Mouse (Mus musculus) frontal cortex, postnatal 36 days (tissue): ENCODE results near the gene Lrrc74b.
"Not testable (repeated sequence)": the region's sequence is repeated elsewhere in the genome, so short reads cannot be mapped to it uniquely, and the experiment has no call there.

Experiments used
- DNase-seq, 2 experiments: peaks; one replicate each; pipeline ENCODE4 v3.0.0; 2022; ENCODE audit warnings: low spot score in 2 of 2

Gene Lrrc74b

DNA sequence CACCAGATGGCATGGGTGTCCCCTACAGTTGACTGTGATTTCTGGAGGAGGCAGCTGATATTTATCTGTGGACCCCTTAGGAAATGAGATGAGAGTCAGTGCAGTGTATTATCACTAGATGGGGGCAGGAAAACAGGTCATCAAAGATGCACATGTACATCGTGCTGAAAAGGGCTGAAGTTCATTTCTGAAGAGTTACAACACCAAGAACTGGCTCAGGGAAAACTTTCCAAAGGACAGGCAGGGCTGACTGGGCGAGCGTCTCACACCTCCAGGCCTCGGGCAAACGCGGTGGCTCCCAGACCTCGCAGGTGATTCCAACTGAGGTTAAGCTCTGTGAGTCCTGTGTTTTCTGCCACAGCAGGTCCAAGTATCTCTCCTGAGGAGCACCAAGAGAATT is 8.2 kb downstream of the Lrrc74b start:
- no peak for DNase-seq

DNA sequence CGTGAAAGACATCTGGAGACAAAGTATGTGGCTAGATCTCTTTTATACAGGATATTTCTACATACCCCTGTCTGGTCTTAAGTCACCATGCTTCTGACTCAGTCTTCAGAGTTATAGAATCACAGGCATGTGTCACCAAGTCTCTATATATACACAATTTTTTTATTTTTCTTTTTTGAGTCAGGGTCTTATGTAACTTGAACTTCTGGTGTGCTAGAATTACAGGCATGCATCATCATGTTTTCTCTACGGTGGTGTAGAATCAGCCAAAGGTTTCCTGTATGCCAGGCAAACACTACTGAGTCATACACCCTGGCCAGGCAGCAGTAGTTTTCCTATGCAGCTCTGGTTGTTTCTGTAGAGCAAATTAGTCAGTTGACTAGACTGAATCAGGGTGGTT is 18.4 kb downstream of the Lrrc74b start:
- DNase-seq, result no peak

DNA sequence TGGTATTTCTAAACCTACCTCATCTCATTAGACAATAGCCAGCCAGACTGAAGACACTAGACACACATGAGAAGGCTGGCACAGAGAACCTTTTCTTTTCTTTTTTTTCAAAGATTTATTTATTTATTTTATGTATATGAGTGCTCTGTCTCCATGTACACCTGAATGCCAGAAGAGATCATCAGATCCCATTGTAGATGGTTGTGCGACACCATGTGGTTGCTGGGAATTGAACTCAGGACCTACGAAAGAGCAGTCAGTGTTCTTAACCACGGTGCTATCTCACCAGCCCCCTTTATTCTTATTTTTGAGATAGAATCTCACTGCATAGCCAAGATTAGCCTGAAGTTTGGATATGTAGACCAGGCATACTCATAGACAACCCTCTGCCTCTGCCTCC is 24.5 kb downstream of the Lrrc74b start:
- no peak for DNase-seq

DNA sequence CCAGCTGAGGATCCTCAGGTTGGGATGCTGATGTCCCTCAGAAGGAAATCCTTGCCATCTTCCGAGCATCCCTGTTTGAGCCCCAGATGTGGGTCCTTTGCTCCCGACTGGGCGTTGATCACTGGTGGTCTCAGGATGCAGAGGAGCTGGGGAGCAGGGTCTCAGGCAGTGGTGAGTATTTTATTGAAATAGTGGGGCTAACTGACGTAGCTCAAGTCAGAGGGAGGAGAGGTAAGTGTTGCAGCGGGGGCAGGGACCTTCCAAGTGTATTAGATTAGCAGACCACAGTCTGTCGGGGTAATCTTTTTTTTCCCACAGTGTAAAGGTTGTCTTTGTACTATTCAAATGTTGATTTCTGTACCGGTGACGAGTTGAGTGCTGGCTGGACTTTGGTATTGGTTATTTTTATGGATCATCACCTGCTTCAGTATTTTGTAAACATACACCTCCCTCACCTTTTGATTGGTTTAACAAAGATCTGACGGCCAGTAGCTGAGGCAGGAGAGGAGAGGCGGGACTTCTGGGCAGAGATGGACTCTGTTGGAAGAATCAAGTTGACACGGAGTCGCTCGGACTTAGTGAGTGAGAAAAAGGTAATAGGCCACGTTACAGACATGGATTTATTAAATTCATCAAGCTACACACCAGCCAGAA is 28.2 kb downstream of the Lrrc74b start:
- DNase-seq, result no peak

DNA sequence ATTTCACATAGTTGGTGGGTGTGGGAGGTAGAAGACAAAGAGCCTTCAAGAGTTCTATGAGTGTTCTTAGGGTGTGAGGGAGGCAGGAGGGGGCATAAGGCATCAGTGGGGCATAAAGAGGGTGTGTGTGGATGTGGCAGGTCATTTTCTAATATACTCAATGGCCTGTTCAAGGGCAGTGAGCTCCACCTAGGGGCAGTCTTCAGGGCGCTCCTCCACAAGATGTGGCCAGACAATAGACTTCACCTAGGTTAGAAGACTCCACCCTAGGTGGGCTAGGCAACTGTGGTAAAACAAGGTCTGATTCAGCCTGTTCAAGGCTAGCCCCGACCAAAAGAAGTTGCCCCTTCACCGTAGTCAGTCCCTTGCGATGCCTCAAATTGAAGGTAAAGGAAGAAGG is 28.8 kb downstream of the Lrrc74b start:
- DNase-seq, result no peak

DNA sequence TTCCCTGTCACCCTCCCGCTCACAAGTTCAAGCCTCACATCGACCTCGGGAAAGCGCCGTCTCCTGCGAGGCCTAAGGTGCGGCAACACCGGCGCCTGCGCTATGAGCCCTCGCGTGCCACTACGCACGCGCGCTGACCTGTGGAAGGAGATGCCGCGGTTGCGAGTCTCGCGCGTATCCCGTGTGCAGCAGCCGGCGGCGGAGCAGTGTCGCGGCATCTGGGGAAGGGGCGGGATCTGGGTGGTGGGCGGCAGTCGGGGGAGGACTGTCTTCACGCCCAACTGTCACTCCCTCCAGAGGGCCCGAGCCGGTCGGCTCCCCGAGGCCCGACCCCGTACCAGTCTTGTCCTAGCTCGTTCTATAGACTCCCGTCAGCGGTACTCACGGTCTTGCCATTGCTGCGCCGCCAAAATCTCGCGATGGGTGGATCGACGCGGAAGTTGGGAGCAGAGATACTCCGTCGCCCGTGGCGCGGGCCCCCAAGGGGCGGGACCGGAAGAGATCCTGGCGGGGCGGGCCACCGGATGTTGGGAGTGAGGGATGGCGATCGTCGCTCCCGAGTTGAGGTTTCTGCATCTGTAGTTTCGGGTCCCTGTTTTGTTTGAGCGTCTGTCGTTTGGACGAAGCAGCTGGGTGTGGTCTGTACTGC is 30.3 kb downstream of the Lrrc74b start, which contains the start of gene Thap7:
TSS of gene Thap7 (minus strand) at position 497 of the 649 bp plus-strand sequence.
- peak; percentile 96 for DNase-seq

DNA sequence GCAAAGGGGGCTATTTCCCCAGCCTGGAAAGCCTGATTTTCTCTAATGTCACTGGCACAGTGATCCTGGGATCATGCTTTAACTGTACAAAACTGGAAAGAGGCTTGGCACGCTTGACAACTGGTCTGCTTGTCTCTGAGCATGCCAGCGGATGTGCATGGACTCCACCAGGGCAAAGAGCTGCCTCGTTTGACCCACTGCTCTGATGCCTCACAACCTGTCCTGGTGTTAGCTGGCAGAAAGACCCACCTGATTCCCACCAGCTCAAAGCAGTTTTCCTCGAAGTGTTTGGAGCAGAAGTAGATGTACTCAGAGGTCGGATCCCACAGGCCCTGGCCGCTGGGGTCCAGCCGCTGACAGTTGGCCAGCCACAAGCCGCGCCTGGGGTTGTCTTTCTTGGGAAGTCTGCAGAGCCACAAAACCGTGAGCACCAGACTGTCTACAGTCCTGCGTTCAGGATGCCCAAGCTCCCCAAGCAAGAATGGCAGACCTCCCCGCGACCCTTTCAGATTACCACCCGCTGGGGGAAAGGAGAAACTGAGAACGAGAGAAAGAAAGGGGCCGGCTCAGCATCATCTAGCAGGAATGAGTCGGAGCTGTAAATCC is 31.0 kb downstream of the Lrrc74b start:
- no peak for DNase-seq

DNA sequence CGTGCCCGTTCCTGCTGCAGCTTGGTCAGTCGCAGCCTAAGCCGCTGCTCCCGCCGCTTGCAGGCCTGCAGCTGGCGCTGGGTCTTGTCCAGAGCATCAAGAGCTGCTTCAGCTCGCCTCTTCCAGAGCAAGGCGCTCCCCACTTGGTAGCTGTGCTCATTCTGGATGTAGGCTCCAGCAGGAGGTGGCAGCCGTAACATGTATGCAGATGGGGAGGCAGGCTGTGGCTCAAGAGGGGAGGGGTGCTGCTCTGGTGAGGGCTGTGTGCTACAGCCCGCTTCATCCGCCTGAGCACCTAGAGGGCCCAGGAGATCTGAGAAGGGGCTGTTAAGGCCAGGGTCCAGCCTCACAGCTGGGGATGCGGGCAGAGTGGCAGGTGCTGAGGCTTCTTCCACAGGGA is 32.8 kb downstream of the Lrrc74b start:
- DNase-seq, result no peak

DNA sequence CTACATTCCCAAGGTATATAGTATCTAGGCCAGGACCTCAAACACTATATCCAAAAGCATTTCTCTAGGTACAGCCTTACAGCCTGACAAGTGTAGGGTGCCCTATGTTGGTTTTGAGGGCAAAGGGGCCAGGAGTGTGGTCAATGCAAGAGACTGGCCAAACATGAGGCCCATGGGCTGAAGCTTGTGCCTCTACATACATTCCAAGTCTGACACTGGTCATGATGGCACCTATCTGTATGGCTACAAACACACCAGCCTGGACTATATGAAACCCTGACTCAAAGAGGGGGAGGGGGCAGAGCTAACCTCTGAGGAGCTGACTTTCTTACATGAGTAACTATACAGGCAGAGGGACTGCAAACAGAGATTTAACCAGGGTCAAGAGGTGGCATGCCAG is 33.4 kb downstream of the Lrrc74b start:
- no peak for DNase-seq

DNA sequence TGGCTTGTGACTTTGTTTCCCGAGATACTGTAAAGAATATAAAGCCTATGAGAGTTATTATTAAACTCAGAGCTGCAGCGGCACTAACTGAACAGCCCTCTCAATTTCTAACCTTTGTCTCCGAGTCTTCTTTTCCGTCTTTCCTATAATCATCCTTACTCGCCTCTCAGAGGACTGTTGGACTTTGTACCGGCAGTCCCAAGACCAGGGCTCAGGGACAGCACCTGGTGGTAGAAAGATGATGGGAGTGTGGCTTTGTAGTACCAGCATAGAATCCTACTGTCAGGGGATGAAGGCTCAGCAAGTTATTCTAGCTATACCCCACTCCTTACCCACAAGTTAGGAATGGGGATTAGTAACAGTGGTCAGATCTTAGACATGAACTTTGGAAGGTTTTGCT is 34.8 kb downstream of the Lrrc74b start:
- DNase-seq, result no peak

DNA sequence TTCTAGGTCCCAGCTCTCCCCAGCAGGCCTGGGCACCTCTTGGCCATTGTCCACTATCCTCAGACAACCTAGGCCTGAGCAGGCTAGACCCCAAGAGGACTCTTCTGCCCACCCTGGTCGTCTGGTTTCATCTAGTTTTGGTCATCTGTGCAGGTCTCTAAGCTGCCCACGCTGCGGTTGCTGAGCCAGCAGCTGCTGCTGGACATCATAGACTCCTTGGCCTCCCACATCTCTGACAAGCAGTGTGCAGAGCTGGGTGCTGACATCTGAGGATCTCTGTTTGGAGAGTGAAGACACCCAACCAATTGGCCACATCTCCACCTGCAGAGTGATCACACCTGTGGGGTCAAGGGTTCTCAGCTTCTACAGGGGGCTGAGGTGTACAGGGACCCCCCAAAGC is 35.5 kb downstream of the Lrrc74b start:
- DNase-seq, result no peak

DNA sequence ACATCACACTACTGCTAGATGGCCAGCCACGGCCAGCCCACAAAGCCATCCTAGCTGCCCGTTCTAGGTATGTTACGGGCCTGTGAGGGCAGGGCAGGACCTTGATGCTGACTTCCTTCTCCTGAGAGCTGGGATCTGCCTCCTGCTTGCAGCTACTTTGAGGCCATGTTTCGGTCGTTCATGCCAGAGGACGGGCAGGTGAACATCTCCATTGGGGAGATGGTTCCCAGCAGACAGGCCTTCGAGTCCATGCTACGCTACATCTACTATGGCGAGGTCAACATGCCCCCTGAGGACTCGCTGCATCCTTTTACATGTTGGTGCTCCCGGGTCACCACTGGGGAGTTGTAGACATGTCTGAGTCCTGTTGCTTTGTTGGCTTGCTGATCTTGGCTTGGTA is 36.9 kb downstream of the Lrrc74b start:
- no peak for DNase-seq

DNA sequence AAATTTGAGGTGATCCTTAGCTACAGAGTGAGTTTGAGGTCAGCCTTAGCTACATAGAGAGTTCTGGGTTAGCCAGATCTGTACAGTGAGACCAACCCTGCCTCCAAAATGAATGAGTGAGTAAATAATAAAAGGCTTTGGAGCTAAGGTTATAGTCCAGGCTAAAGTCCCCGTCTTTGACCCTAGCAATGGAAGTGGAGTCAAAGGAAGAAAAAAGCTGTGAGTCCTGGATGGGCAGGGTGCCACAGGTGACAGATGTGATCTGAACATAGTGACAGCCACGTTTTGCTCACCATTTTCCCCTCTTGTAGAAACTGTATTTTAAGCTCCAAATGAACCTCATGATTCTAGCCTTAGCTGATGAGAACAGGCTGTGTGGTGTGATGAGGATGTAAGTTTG is 42.1 kb downstream of the Lrrc74b start:
- DNase-seq, result no peak

DNA sequence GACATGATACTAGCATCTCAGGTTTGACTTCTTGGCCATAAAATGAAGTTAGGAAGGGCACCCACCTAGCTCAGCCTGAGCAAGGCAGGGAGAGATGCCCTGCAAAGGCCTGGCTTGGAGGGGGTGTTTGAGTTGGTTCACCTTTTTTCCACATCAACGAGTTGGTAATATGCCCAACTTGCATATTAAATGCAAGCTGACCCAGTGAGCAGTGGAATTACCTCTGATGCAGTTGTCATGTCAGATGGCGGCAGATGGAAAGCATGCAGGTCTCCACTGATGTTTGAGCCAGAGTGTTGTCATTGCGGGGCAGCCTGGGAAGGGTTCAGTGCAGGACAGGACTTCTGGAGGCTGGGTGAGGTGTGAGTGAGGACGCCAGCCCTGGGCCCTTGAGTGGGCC is 49.6 kb downstream of the Lrrc74b start:
- DNase-seq, result no peak

DNA sequence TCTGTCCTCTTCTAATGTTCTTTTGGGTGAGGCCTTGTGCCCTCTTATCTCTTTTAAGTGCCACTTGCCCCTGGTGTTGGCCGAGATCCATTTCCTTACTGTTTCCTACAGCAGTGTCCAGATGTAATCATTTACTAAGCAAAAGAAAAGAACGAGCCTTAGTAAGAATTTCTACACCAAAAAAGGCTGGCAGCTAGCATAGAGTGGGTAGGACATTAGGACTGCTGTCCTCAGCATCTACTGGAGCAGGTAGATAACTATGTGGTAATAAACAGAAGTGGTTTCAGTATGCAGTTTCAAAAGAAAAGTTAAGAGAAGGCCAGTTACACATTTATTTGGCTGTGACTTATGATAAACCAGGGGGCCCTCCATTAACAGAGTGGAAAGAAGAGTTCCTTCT is 50.4 kb downstream of the Lrrc74b start:
- DNase-seq, result no peak

DNA sequence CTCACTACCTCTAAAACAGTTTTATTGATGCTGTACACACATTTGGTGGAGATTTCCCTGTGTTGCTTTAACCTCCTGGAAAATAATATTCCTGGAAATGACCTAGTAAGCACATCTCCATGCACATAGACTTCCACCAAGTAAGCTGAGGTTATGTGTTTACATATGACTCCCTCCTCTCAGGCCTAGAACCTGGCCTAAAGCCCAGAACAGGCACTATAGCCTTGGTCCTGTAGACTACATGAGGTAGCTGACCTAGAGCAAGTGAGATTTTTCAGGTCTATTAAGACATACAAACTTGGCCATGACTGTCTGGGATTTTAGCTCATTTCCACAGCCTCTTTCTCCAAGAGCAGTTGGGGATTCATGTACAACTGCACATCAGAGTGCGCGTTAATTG is 50.9 kb downstream of the Lrrc74b start:
- no peak for DNase-seq

DNA sequence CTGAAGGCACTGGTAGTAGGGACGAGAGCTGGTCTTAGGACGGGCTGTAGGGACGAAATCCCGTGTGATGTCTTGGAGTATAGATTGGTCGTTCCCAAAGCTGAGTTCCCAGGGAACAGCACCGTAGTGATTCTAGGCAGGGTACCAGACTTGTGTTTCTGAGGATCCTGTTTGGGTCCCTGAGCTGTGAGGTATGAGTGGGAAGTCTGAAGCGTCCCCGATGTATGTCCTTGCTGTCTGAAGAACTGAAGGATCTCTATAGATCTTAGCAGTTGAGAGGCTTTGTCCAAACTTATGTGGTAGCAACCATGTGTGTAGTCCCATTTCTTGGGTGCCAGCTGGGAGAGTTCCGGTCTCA is 51.8 kb downstream of the Lrrc74b start:
- no peak for DNase-seq

DNA sequence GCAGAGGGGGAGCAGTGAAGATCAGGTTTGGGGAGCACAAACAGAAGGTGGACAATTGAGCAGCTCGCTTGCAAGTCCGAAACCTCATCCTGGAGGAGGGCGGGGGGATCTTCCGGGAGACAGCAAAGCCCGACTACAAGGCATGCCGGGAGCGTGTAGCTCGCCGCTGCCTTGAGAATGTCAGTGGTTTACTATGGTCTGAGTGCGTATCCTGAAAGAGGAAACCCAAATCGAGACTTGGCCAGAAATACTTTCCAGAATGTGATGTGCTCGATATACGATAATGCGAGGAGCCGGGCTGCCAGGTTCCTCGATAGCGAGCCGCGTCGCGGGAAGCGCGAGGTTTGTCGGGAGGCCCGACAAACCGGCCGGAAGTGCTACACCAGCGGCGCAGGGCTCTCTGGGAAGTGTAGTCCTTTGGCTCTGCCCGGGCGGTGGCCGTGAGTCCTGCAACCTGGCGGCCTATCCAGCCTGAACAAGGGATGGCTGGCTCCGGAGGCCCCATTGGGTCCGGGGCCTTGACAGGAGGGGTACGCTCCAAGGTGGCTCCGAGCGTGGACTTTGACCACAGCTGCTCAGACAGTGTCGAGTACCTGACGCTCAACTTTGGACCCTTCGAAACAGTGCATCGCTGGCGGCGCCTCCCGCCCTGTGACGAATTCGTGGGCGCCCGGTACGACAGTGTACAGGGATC is 52.4 kb downstream of the Lrrc74b start, which contains the start of gene Lztr1:
TSS of gene Lztr1 (plus strand) at position 143 of the 694 bp plus-strand sequence.
- DNase-seq, result peak; percentile 93 to 94

DNA sequence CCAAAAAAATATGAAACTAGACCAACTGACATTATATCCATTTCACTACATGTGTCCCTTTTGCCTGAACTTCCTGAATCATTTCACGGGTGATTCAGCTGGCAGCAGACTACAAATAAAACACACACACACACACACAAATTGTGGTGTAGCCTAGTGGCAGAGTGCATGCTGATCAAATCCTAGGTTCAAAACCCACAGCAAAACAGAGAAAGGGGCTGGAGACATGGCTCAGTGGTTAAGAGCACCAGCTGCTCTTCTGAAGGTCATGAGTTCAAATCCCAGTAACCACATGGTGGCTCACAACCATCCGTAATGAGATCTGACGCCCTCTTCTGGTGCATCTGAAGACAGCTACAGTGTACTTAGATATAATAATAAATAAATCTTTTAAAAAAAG is 53.0 kb downstream of the Lrrc74b start:
- not testable (repeated sequence) for DNase-seq

DNA sequence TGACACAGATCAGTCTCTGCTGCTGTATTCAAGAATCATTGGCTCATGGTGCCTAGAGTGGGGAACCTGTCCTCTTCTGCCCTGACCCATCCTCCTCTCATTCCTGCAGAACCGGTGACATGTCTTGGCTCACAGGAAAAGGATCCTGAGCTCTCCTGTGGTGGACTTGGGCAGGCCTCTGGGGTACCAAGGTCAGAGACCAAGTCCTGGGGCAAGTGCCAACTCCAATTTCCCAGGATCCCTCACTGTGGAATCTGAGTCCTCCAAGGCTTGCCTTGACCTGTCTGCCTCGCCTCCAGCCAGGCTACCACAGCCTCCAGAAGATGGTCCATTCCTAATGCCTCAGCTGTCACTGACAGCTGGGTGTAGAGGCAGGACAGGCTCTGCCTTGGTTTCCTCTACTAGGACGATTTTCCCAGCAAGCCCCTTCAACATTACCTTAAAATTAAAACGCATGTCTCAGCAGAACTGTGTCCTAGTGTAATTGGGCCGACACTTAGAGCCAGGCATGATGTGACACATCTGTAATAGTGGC is 54.0 kb downstream of the Lrrc74b start:
- DNase-seq, result no peak

DNA sequence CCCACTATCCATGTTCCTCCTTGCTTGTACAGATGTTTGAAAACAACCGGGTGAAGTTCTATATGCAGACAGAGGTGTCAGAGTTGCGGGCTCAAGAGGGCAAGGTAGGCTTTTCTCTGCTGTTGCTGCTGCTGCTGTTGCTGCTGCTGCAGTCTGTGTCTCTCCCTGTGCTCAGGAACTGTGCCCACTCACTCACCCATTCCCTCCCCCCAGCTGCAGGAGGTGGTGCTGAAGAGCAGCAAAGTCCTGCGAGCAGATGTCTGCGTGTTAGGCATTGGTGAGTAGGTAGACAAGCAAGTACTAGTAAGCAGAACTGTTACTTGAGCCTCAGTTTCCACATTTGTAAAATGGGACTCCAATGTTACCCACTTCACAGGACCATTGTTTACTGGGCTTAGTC is 58.4 kb downstream of the Lrrc74b start:
- DNase-seq, result no peak

DNA sequence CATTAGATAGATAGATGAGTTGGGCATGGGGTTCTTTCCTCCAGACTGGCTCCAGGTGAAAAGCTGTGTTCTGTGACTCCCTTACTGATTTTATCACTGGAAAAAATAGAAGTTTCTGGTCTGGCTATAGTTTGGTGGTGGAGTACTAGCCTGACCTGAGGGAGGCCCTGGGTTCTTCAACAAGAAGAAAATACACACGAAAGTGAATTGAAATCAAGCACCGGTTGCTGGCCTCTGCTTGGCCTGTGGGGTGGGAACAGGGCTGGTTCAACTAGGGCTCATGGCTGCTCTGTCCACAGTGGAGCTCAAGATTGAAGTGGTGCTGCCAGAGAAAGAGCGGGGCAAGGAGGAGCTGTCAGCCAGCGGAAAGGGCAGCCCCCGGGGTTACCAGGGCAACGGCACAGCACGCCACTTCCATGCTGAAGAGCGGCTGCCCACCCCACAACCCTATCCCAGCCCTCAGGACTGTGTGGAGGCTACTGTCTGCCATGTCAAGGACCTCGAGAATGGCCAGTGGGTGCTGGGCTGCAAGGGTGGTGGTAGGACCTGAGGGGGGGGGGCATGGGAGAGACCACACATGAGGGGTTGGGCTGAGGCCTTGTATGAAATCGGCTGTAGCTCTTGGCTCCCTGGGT is 61.7 kb downstream of the Lrrc74b start:
- DNase-seq, result no peak
